Mouse (Mus musculus) small intestine, adult 2 months (tissue): ENCODE measurements around the gene Arhgap18.

Experiments used
- CTCF ChIP-seq: fragments of 200-500 bp; IDR thresholded peaks from 2 replicates; pipeline ENCODE4 v1.5.1; 2012; ENCODE audit warnings: low read depth, mild to moderate bottlenecking, control low read depth, inconsistent platforms, low read length, moderate library complexity, mixed read lengths; ENCODE audit not compliant: insufficient replicate concordance, insufficient read length; ENCODE audit errors: extremely low read depth
- POLR2A ChIP-seq: fragments of 200-500 bp; IDR thresholded peaks from 2 replicates; pipeline ENCODE4 v1.6.1; 2012; ENCODE audit warnings: low read depth, mild to moderate bottlenecking, control low read depth, inconsistent platforms, low read length, moderate library complexity

DNA sequence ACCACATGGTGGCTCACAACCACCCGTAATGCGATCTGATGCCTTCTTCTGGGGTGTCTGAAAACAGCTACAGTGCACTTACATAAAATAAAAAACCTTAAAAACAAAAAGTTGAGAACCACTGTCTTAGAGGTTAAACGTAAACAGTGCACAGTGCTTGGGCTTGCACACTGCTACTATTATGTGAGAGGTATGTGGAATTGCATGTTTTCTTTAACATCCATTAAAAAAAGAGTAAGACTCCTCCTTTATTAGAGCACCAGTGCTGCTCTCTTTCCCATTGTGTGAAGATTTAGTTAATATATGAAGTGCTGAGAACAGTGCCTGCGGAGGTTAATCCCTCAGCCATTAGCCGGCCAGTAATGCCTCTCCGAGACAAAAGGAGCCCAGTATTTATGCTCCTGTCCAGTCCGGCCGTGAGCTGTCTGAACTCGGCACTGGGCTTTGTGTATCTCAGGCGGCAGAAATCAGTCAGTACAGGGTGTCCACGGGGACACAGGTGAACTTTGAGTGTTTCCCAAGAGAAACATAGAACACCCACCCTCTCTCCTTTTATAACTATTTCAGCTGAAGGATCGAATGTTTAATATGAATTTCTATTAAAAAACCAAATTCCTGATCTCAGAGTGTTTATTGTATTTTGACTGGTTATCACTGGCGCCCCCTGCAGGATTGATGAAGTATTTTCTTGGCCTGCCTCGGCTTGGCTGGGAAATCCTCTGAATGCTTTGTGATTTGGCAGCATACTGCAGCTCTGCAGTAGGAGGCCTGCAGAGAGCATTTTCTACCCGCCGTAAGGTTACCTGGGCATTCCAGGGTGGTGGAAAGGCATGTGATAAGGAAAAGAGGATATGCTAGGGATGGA, 925 bp upstream of the Arhgap18 start:
- TF ChIP-seq CTCF (peak; percentile 48; the same call in 1 of the 2 replicates), POLR2A (no peak)
